Mouse (Mus musculus) heart, embryonic 14.5 days (tissue): ENCODE measurements around the gene Trak1. TPM values are rescaled to one million over a fixed set of nuclear protein-coding genes. Genes with fewer than 3 reads are reported as not detected.

Experiments used
- ATAC-seq: fragments of 200-750 bp; cut with Nextera tagmentation; 2 replicates; pipeline ENCODE4 v1.8.0; 2017; ENCODE audit warnings: low read depth, moderate TSS enrichment; ENCODE audit not compliant: insufficient number of reproducible peaks, insufficient read depth, low FRiP score
- H3K27ac ChIP-seq, 2 experiments: fragments of 200-500 bp in 1 of 2; fragments of 300-500 bp in 1 of 2; sonication (generic) in 1 of 2; replicated peaks in 1 of 2; 2 replicates each; pipeline ENCODE4 v1.5.1; 2012 to 2014; ENCODE audit warnings: low read depth in 2 of 2, low read length in 2 of 2, control low read depth in 1 of 2, mild to moderate bottlenecking in 1 of 2, mixed read lengths in 1 of 2; ENCODE audit not compliant: control insufficient read depth in 1 of 2, insufficient read depth in 1 of 2
- H3K27me3 ChIP-seq: fragments of 300-500 bp; sonication (generic); 2 replicates; pipeline ENCODE4 v1.6.1; 2014; ENCODE audit warnings: mild to moderate bottlenecking, low read length, control low read depth; ENCODE audit not compliant: control insufficient read depth, insufficient read depth
- H3K36me3 ChIP-seq: fragments of 300-500 bp; sonication (generic); 2 replicates; pipeline ENCODE4 v1.6.1; 2014; ENCODE audit warnings: mild to moderate bottlenecking, control low read depth, low read length, mixed read lengths; ENCODE audit not compliant: control insufficient read depth, insufficient read depth
- H3K4me1 ChIP-seq, 2 experiments: fragments of 200-500 bp in 1 of 2; fragments of 300-500 bp in 1 of 2; sonication (generic) in 1 of 2; 2 replicates each; pipeline ENCODE4 v1.6.1; 2012 to 2014; ENCODE audit warnings: low read length in 2 of 2, control low read depth in 1 of 2, mixed read lengths in 1 of 2; ENCODE audit not compliant: control insufficient read depth in 2 of 2, insufficient read depth in 2 of 2
- H3K4me2 ChIP-seq: fragments of 300-500 bp; sonication (generic); 2 replicates; pipeline ENCODE4 v1.6.1; 2014; ENCODE audit warnings: mild to moderate bottlenecking, low read length
- H3K4me3 ChIP-seq, 2 experiments: fragments of 200-500 bp in 1 of 2; fragments of 300-500 bp in 1 of 2; sonication (generic) in 1 of 2; 2 replicates each; pipeline ENCODE4 v1.5.1; 2012 to 2014; ENCODE audit warnings: low read length in 2 of 2, mild to moderate bottlenecking in 2 of 2, control low read depth in 1 of 2, low read depth in 1 of 2, moderate library complexity in 1 of 2; ENCODE audit not compliant: control insufficient read depth in 1 of 2, insufficient read depth in 1 of 2
- H3K9ac ChIP-seq: fragments of 300-500 bp; sonication (generic); 2 replicates; pipeline ENCODE4 v1.6.1; 2014; ENCODE audit warnings: mild to moderate bottlenecking, low read length
- H3K9me3 ChIP-seq: fragments of 300-500 bp; sonication (generic); 2 replicates; pipeline ENCODE4 v1.6.1; 2016; ENCODE audit warnings: low read length, control low read depth; ENCODE audit not compliant: control insufficient read depth
- whole genome bisulfite sequencing: fragments of 180-500 bp; shearing (Covaris S2); extraction: QIAGEN DNeasy Blood & Tissue Kit; methylation state at CpG from one replicate; pipeline ENCODE4 v1.1.7; 2014; 5-methylcytosine and 5-hydroxymethylcytosine counted together
- polyA plus RNA-seq: library from polyadenylated mRNA; unstranded; fragments of >200 nt; fragmentation: Nextera tagmentation; extraction: Ambion mirVana; gene quantifications from 2 replicates; pipeline ENCODE4 v1.2.1, GENCODE M21; 2014

Gene Trak1
- polyA plus RNA-seq, 1 experiment from 2014 or later, result 41.3 TPM

- no peak overlapping the region for H3K4me2 ChIP-seq
- H3K9me3 ChIP-seq, result no peaks in the 10 kb centered on the region
- no peak overlapping the region for H3K9ac ChIP-seq
- H3K36me3 ChIP-seq, result peaks cover 8% of the 10 kb centered on the region; the same call in 1 of the 2 replicates
- no peak overlapping the region for H3K4me3 ChIP-seq
- no peaks in the 10 kb centered on the region for H3K27me3 ChIP-seq
- H3K4me1 ChIP-seq, result peaks cover 4 to 23% of the 10 kb centered on the region in 2 experiments; a peak in 3 of 4 replicates
- WGBS, result 50% methylated on average over 7 of the region's 7 CpGs
- H3K27ac ChIP-seq, result no peak overlapping the region
- ATAC-seq, result no peak
Measured at GRCm38 (mm10) chr9:121416872-121417637, 119.8 kb downstream of the Trak1 start.

DNA sequence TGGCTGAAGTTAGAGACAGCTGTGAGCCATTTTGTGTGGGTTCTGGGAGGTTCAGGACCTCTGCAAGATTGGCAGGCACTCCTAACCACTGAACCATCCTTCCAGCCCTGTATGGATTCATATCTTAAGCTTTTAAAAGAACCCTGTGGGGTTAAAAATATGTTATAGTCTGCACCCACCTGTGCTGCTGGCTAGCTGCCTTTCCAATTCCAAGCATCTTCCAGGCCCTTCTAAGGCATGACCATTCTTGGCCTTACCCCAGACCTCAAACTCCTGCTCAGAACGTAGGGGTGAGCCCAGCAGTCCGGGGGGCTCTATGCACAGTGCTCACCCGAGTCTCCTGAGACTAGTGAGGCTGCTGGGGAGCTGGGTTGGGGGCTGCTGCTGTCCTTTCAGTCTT is 121.7 kb downstream of the Trak1 start:
- WGBS, result 91% methylated on average over 3 of the region's 3 CpGs
- Histone ChIP-seq H3K36me3 (peaks cover 3% of the 10 kb centered on the region; the same call in 1 of the 2 replicates), H3K27ac (no peak overlapping the region), H3K9ac (no peak overlapping the region), H3K9me3 (no peaks in the 10 kb centered on the region), H3K4me1 (peaks cover 4 to 28% of the 10 kb centered on the region in 2 experiments; a peak in 3 of 4 replicates), H3K4me3 (no peak overlapping the region), H3K4me2 (no peak overlapping the region), H3K27me3 (no peaks in the 10 kb centered on the region)
- ATAC-seq, result no peak

- H3K4me2 ChIP-seq, result no peak overlapping the region
- H3K4me1 ChIP-seq, result peaks cover 4 to 29% of the 10 kb centered on the region in 2 experiments; a peak in 3 of 4 replicates
- H3K27ac ChIP-seq, result no peak overlapping the region
- no peaks in the 10 kb centered on the region for H3K9me3 ChIP-seq
- no peaks in the 10 kb centered on the region for H3K36me3 ChIP-seq
- 73% methylated on average over 7 of the region's 7 CpGs for WGBS
- ATAC-seq, result no peak
- no peak overlapping the region for H3K9ac ChIP-seq
- H3K4me3 ChIP-seq, result no peak overlapping the region
- H3K27me3 ChIP-seq, result no peaks in the 10 kb centered on the region
Measured at GRCm38 (mm10) chr9:121419573-121419972, 122.3 kb downstream of the Trak1 start.

GRCm38 (mm10) chr9:121420817-121421216 is 123.5 kb downstream of the Trak1 start:
- no peak overlapping the region for H3K9ac ChIP-seq
- no peak overlapping the region for H3K4me3 ChIP-seq
- no peak for ATAC-seq
- no peak overlapping the region for H3K4me2 ChIP-seq
- no peak overlapping the region for H3K27ac ChIP-seq
- peaks cover 6 to 26% of the 10 kb centered on the region in 2 experiments; a peak in 3 of 4 replicates for H3K4me1 ChIP-seq
- H3K36me3 ChIP-seq, result no peaks in the 10 kb centered on the region
- 81% methylated on average over 6 of the region's 6 CpGs for WGBS
- no peaks in the 10 kb centered on the region for H3K27me3 ChIP-seq
- no peaks in the 10 kb centered on the region for H3K9me3 ChIP-seq

DNA sequence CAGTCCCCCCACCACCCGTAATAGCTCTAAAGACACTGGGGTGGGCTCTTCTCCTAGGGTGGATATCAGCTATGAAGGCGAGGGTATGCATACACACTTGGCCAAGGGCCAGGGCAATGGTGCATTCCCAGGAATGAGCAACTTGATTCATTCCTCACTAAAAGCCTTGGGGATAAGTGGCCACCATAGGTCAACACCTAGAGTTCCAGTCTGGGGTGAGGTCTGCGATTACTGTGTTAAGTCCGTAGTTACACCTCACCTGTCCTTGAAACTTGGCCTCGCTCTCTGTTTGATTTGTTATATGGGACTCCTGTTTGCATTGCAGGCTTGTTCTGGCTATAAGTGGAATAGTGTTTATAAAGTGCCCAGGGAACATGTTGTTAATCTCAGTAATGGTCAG is 125.1 kb downstream of the Trak1 start:
- Histone ChIP-seq H3K27me3 (no peaks in the 10 kb centered on the region), H3K4me1 (peaks cover 10 to 33% of the 10 kb centered on the region in 2 experiments), H3K36me3 (no peaks in the 10 kb centered on the region), H3K9me3 (no peaks in the 10 kb centered on the region), H3K4me2 (no peak overlapping the region), H3K27ac (no peak overlapping the region), H3K9ac (no peak overlapping the region), H3K4me3 (no peak overlapping the region)
- 70% methylated on average over 5 of the region's 5 CpGs for WGBS
- no peak for ATAC-seq

GRCm38 (mm10) chr9:121423621-121424020 is 126.3 kb downstream of the Trak1 start:
- no peaks in the 10 kb centered on the region for H3K9me3 ChIP-seq
- peaks cover 19 to 42% of the 10 kb centered on the region in 2 experiments for H3K4me1 ChIP-seq
- no peak for ATAC-seq
- no peaks in the 10 kb centered on the region for H3K27me3 ChIP-seq
- H3K27ac ChIP-seq, result no peak overlapping the region
- H3K4me2 ChIP-seq, result no peak overlapping the region
- no peaks in the 10 kb centered on the region for H3K36me3 ChIP-seq
- H3K4me3 ChIP-seq, result no peak overlapping the region
- WGBS, result 80% methylated on average over 6 of the region's 6 CpGs
- no peak overlapping the region for H3K9ac ChIP-seq

DNA sequence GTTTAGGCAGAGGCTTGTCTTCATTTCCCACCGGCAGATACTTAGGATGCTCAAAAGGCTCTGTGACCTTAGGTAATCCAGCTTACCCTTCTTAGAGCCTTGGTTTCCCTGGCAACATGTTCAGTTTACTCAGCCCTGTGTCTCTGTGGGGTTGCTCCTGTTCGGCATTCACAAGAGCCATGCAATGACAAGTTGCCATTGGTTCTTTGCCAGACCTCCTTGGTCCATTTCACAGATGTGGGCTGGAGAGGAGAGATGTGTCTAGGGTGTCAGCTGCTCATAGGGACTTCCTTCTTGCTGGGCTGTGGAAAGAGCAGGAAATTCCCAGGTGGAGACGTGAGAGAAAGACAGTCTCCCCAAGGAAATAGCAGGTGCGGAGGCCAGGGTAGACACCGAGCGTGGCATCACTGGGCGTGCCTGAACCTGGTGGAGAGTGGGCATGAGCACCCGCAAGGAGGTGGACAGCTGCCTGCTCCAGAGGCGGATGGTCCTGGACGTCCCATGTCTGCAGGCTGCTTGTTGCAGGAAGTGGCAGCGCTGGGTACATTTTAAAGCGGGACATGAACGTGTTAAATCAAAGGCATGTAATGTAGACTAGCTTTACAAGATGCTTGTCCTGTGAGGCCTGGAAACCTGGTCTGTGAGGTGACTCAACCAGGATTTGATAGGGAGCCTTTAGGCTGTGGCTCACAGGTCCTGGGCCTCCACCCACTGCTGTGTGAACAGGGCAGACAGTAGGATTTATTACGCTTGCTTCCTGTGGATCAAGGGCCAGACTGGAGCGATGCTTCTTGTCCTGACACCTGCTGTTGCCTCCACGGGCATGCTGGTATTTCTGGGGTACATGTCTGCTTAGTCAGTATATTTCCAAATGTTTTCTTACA is 127.2 kb downstream of the Trak1 start:
- no peak overlapping the region for H3K4me2 ChIP-seq
- H3K9me3 ChIP-seq, result no peaks in the 10 kb centered on the region
- no peak for ATAC-seq
- peaks cover 19 to 42% of the 10 kb centered on the region in 2 experiments for H3K4me1 ChIP-seq
- no peak overlapping the region for H3K4me3 ChIP-seq
- 87% methylated on average over 16 of the region's 16 CpGs for WGBS
- H3K27me3 ChIP-seq, result no peaks in the 10 kb centered on the region
- no peaks in the 10 kb centered on the region for H3K36me3 ChIP-seq
- no peak overlapping the region for H3K27ac ChIP-seq
- no peak overlapping the region for H3K9ac ChIP-seq
